Mouse (Mus musculus): ENCODE measurements around the gene Fem1a.
A peak's percentile ranks its signal among the peaks of the same experiment; 100 is the strongest.

Fem1a gene

GRCm38 (mm10) chr17:56303847-56304586 lies 47.4 kb downstream of the Fem1a start:
- DNase-seq (ENCODE audit: inconsistent ontology term), result peak; percentile 98

- DNase-seq (ENCODE audit: inconsistent ontology term), result no peak
Measured at GRCm38 (mm10) chr17:56304718-56305117, 48.1 kb downstream of the Fem1a start.

GRCm38 (mm10) chr17:56305156-56305555 lies 48.5 kb downstream of the Fem1a start:
- no peak for DNase-seq (ENCODE audit: inconsistent ontology term)

GRCm38 (mm10) chr17:56305826-56306225 lies 49.2 kb downstream of the Fem1a start:
- no peak for DNase-seq (ENCODE audit: inconsistent ontology term)

- no peak for DNase-seq (ENCODE audit: inconsistent ontology term)
Measured at GRCm38 (mm10) chr17:56308088-56308487, 51.5 kb downstream of the Fem1a start.

- DNase-seq (ENCODE audit: inconsistent ontology term), result no peak
Measured at GRCm38 (mm10) chr17:56309191-56309945, 52.8 kb downstream of the Fem1a start.
